Mouse (Mus musculus) embryonic facial prominence, embryonic 11.5 days (tissue): ENCODE measurements around the gene Atp13a2. TPM values are rescaled to one million over a fixed set of nuclear protein-coding genes. Genes with fewer than 3 reads are reported as not detected.

Experiments
- ATAC-seq: fragments of 200-750 bp; cut with Nextera tagmentation; replicated peaks from 2 replicates; pipeline ENCODE4 v1.8.0; 2017; ENCODE audit warnings: low read depth; ENCODE audit not compliant: insufficient number of reproducible peaks, low FRiP score, low TSS enrichment
- DNase-seq: peaks from one replicate; pipeline ENCODE4 v3.0.0-alpha.2; 2015; ENCODE audit warnings: low spot score
- H3K27ac ChIP-seq: fragments of 300-500 bp; sonication (generic); replicated peaks from 2 replicates; pipeline ENCODE4 v1.5.1; 2014; ENCODE audit warnings: mild to moderate bottlenecking, low read depth, low read length, control low read depth
- H3K27me3 ChIP-seq: fragments of 300-500 bp; sonication (generic); 2 replicates; pipeline ENCODE4 v1.6.1; 2014; ENCODE audit warnings: mild to moderate bottlenecking, low read length, moderate library complexity, mixed read lengths; ENCODE audit not compliant: control insufficient read depth, insufficient read depth
- H3K36me3 ChIP-seq: fragments of 300-500 bp; sonication (generic); replicated peaks from 2 replicates; pipeline ENCODE4 v1.6.1; 2014; ENCODE audit warnings: low read depth, mild to moderate bottlenecking, low read length, moderate library complexity, mixed read lengths; ENCODE audit not compliant: control insufficient read depth, insufficient read depth
- H3K4me1 ChIP-seq: fragments of 300-500 bp; sonication (generic); 2 replicates; pipeline ENCODE4 v1.6.1; 2014; ENCODE audit warnings: low read length, mixed read lengths; ENCODE audit not compliant: control insufficient read depth, insufficient read depth
- H3K4me2 ChIP-seq: fragments of 300-500 bp; sonication (generic); 2 replicates; pipeline ENCODE4 v1.6.1; 2014; ENCODE audit warnings: low read depth, mild to moderate bottlenecking, control low read depth, low read length, moderate library complexity
- H3K4me3 ChIP-seq: fragments of 300-500 bp; sonication (generic); 2 replicates; pipeline ENCODE4 v1.5.1; 2014; ENCODE audit warnings: low read depth, low read length, control low read depth
- H3K9ac ChIP-seq: fragments of 300-500 bp; sonication (generic); replicated peaks from 2 replicates; pipeline ENCODE4 v1.6.1; 2014; ENCODE audit warnings: mild to moderate bottlenecking, control low read depth, low read length
- H3K9me3 ChIP-seq: fragments of 300-500 bp; sonication (generic); replicated peaks from 2 replicates; pipeline ENCODE4 v1.6.1; 2016; ENCODE audit warnings: mild to moderate bottlenecking, low read length, inconsistent platforms, mixed read lengths; ENCODE audit not compliant: control insufficient read depth
- WGBS: fragments of 180-500 bp; shearing (Covaris S2); extraction: QIAGEN DNeasy Blood & Tissue Kit; methylation state at CpG from one replicate; pipeline ENCODE4 v1.1.7; 2014; 5-methylcytosine and 5-hydroxymethylcytosine counted together
- polyA plus RNA-seq: library from polyadenylated mRNA; unstranded; fragments of >200 nt; fragmentation: Nextera tagmentation; extraction: Ambion mirVana; gene quantifications from 2 replicates; pipeline ENCODE4 v1.2.1, GENCODE M21; 2014

Gene Atp13a2
- polyA plus RNA-seq, 1 experiment from 2014 or later: 19.8 TPM

GRCm38 (mm10) chr4:140959128-140959679, 27.5 kb upstream of the Atp13a2 start:
- no peaks in the 10 kb centered on the region for H3K36me3 ChIP-seq
- no peaks in the 10 kb centered on the region; the same call in 1 of the 2 replicates for H3K4me1 ChIP-seq
- no peak overlapping the region for H3K4me2 ChIP-seq
- no peaks in the 10 kb centered on the region for H3K27me3 ChIP-seq
- 89% methylated on average over 7 of the region's 7 CpGs for WGBS
- no peak overlapping the region for H3K9ac ChIP-seq
- ATAC-seq: no peak
- no peak overlapping the region for H3K4me3 ChIP-seq
- DNase-seq: no peak
- no peak overlapping the region for H3K27ac ChIP-seq
- no peaks in the 10 kb centered on the region for H3K9me3 ChIP-seq

DNA sequence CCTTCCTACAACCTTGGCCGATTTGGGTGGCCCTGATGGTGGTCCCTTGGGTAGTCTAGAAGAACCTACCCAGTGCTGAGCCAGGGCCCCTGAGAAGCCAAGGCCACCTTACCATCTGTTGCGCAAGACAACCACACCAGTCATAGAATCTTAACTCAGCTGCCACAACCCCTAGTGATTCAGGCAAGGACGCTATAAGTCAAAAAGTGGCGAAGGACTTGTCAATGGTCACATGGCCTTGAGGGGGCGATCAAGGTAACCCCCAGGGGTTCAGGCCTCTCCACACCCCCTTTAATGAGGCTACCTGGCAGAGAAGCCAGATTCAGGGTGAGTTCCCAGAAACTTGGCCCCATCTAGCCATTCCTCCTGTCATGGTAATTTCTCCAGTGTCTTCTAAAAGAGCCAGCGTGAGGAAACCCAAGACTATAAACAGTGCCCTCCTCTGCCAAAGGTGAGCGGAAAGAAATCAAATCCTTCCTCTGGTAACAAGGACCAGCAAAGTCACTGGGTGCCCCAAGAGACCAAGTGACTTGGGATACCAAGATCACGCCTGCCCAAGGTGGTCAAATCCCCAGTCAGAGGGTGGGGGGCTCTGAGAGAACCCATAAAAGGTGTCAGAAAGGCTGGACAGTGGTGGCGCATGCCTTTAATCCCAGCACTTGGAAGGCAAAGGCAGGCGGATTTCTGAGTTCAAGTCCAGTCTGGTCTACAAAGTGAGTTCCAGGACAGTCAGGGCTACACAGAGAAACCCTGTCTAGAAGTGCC, 26.8 kb upstream of the Atp13a2 start:
- no peaks in the 10 kb centered on the region; the same call in 1 of the 2 replicates for H3K4me1 ChIP-seq

GRCm38 (mm10) chr4:140960781-140961466, 25.7 kb upstream of the Atp13a2 start, which contains the start of gene Sdhb:
Gene Sdhb, plus strand, starts transcription at chr4:140961203.
- H3K4me3 ChIP-seq: peak within 1 kb of the TSS; percentile 62
- H3K9ac ChIP-seq: peak within 1 kb of the TSS; percentile 84
- ATAC-seq (peak; percentile 95), DNase-seq (peak; percentile 99)
- peak within 1 kb of the TSS; percentile 72 for H3K4me2 ChIP-seq
- no peaks in the 10 kb centered on the region; the same call in 1 of the 2 replicates for H3K4me1 ChIP-seq
- 4% methylated on average over 37 of the region's 37 CpGs for WGBS
- H3K27me3 ChIP-seq: no peaks in the 10 kb centered on the region
- H3K27ac ChIP-seq: no peak within 1 kb of the TSS
- H3K36me3 ChIP-seq: no peaks in the 10 kb centered on the region
- no peaks in the 10 kb centered on the region for H3K9me3 ChIP-seq

More for the DNA sequence above, 26.8 kb upstream of the Atp13a2 start:
- ATAC-seq (no peak), DNase-seq (no peak)
- H3K27me3 ChIP-seq: no peaks in the 10 kb centered on the region
- no peaks in the 10 kb centered on the region for H3K36me3 ChIP-seq
- H3K27ac ChIP-seq: no peak overlapping the region
- H3K4me2 ChIP-seq: no peak overlapping the region
- no peaks in the 10 kb centered on the region for H3K9me3 ChIP-seq
- no peak overlapping the region for H3K4me3 ChIP-seq
- 80% methylated on average over 10 of the region's 10 CpGs for WGBS
- H3K9ac ChIP-seq: no peak overlapping the region

GRCm38 (mm10) chr4:140961467-140962206, 25.0 kb upstream of the Atp13a2 start:
- Histone ChIP-seq H3K4me3 (peak overlapping the region; percentile 62), H3K27me3 (no peaks in the 10 kb centered on the region), H3K4me1 (no peaks in the 10 kb centered on the region; the same call in 1 of the 2 replicates), H3K36me3 (no peaks in the 10 kb centered on the region), H3K27ac (no peak overlapping the region), H3K9me3 (no peaks in the 10 kb centered on the region), H3K4me2 (peak overlapping the region; percentile 72), H3K9ac (peak overlapping the region; percentile 84)
- DNase-seq (peak; percentile 9), ATAC-seq (no peak; the same call in 1 of the 2 replicates)
- WGBS: 1% methylated on average over 38 of the region's 38 CpGs

DNA sequence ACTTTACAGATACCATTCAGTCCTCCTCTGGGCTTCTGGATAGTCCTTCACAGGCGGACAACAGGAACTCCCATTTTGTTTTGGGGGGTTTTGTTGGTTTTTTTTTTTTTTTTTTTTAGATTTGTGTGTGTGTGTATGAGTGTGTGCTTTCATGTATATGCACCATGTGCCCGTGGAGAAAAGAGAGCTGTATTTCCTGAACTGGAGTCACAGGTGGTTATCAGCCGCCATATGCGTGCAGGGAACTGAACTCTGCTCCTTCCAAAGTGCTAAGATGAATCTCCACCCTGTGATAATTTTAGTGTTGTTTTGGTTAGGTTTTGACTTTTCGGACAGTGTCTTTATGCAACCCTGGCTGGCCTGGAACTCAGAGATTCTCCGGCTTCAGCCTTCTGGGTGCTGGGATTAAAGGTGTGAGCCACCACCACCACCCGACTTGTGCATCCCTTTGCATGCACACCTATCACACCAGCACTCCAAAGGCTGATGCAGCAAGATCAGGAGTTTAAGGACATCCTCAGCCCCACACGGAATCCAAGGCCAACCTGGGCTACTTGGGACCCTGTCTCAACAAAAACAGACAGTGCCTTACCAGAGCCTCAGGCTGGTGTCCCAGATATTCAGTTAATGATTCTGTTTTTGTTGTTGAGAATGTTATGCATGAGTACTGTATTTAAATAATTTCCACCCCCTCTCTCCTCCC, 24.3 kb upstream of the Atp13a2 start:
- Histone ChIP-seq H3K9me3 (no peaks in the 10 kb centered on the region), H3K27me3 (no peaks in the 10 kb centered on the region), H3K9ac (peak overlapping the region; percentile 84), H3K36me3 (no peaks in the 10 kb centered on the region), H3K27ac (no peak overlapping the region), H3K4me2 (peak overlapping the region; percentile 72), H3K4me1 (no peaks in the 10 kb centered on the region; the same call in 1 of the 2 replicates), H3K4me3 (peak overlapping the region; percentile 62)
- WGBS: 71% methylated on average over 8 of the region's 8 CpGs
- no peak for DNase-seq
- no peak for ATAC-seq

DNA sequence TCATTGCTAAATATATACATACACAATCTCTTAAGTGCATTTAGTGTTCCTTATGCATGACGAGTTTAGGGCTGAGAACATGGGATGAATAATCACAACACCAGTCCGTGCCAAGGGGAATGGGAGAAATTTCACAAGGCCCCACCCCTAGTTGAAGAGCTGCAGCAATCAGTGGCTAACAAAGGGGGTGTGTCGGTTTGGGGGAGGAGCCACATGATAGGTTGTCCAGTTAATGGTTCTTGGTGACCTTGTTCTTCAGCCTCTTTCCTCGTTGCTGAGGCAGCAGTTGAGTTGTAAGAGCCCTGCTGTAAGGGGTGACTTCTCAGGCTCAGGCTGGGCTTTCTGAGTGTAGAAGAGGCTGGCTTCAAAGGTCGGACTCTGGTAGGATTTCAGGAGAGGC, 23.7 kb upstream of the Atp13a2 start:
- H3K9me3 ChIP-seq: no peaks in the 10 kb centered on the region
- WGBS: 39% methylated on average over 5 of the region's 5 CpGs
- H3K4me1 ChIP-seq: no peaks in the 10 kb centered on the region; the same call in 1 of the 2 replicates
- H3K4me2 ChIP-seq: no peak overlapping the region
- no peaks in the 10 kb centered on the region for H3K27me3 ChIP-seq
- H3K9ac ChIP-seq: no peak overlapping the region
- ATAC-seq: no peak
- no peak overlapping the region for H3K27ac ChIP-seq
- no peaks in the 10 kb centered on the region for H3K36me3 ChIP-seq
- DNase-seq: no peak
- no peak overlapping the region for H3K4me3 ChIP-seq

- Histone ChIP-seq H3K4me1 (no peaks in the 10 kb centered on the region; the same call in 1 of the 2 replicates), H3K9ac (no peak overlapping the region), H3K4me3 (no peak overlapping the region), H3K9me3 (no peaks in the 10 kb centered on the region), H3K36me3 (no peaks in the 10 kb centered on the region), H3K27me3 (no peaks in the 10 kb centered on the region), H3K27ac (no peak overlapping the region), H3K4me2 (no peak overlapping the region)
- no peak for DNase-seq
- ATAC-seq: no peak
- 84% methylated on average over 9 of the region's 9 CpGs for WGBS
These were observed 22.6 kb upstream of the Atp13a2 start for GRCm38 (mm10) chr4:140963941-140964597.
